Mouse (Mus musculus): Measurements from ENCODE around the gene Rbm12.
"Not testable (repeated sequence)": the region's sequence is repeated elsewhere in the genome, so short reads cannot be mapped to it uniquely, and the experiment has no call there.

Gene Rbm12

GRCm38 (mm10) chr2:156111358-156112079 lies at the start of gene Rbm12, which contains the start of gene Cpne1:
Rbm12 (minus strand) TSS chr2:156111978.
Cpne1 (minus strand) TSS chr2:156111965.
- DNase-seq (ENCODE audit: low read depth) = peak; percentile 96

- DNase-seq (ENCODE audit: low read depth) = no peak
Observed at GRCm38 (mm10) chr2:156151538-156151937, 39.8 kb upstream of the Rbm12 start.

GRCm38 (mm10) chr2:156147316-156147915 lies 35.6 kb upstream of the Rbm12 start:
- no peak for DNase-seq (ENCODE audit: low read depth)

- peak; percentile 24 for DNase-seq (ENCODE audit: low read depth)
Observed at GRCm38 (mm10) chr2:156146272-156146989, 34.7 kb upstream of the Rbm12 start.

GRCm38 (mm10) chr2:156145486-156146130 lies 33.8 kb upstream of the Rbm12 start:
- no peak for DNase-seq (ENCODE audit: low read depth)

GRCm38 (mm10) chr2:156143953-156144724 lies 32.4 kb upstream of the Rbm12 start, which contains the start of the genes Romo1 and Nfs1:
Romo1 (plus strand) TSS chr2:156144039.
Nfs1 (minus strand) TSS chr2:156144186.
- peak; percentile 94 for DNase-seq (ENCODE audit: low read depth)

- no peak for DNase-seq (ENCODE audit: low read depth)
Observed at GRCm38 (mm10) chr2:156143367-156143766, 31.6 kb upstream of the Rbm12 start.

GRCm38 (mm10) chr2:156142820-156143219 lies 31.0 kb upstream of the Rbm12 start:
- DNase-seq (ENCODE audit: low read depth) = no peak

GRCm38 (mm10) chr2:156135695-156136094 lies 23.9 kb upstream of the Rbm12 start:
- DNase-seq (ENCODE audit: low read depth) = no peak

- DNase-seq (ENCODE audit: low read depth) = no peak
Observed at GRCm38 (mm10) chr2:156134161-156134560, 22.4 kb upstream of the Rbm12 start.

- no peak for DNase-seq (ENCODE audit: low read depth)
Observed at GRCm38 (mm10) chr2:156126992-156127391, 15.2 kb upstream of the Rbm12 start, which contains the start of gene Gm28036. Gm28036 (minus strand) TSS chr2:156127092.

- DNase-seq (ENCODE audit: low read depth) = no peak
Observed at GRCm38 (mm10) chr2:156123731-156124130, 12.0 kb upstream of the Rbm12 start.

GRCm38 (mm10) chr2:156119566-156119965 lies 7.8 kb upstream of the Rbm12 start:
- no peak for DNase-seq (ENCODE audit: low read depth)

GRCm38 (mm10) chr2:156112080-156112423 lies 274 bp upstream of the Rbm12 start:
- not testable (repeated sequence) for DNase-seq (ENCODE audit: low read depth)

GRCm38 (mm10) chr2:156110627-156111357 lies 986 bp downstream of the Rbm12 start:
- peak; percentile 53 for DNase-seq (ENCODE audit: low read depth)

GRCm38 (mm10) chr2:156091926-156092325 lies 19.9 kb downstream of the Rbm12 start:
- no peak for DNase-seq (ENCODE audit: low read depth)

GRCm38 (mm10) chr2:156089799-156090198 lies 22.0 kb downstream of the Rbm12 start:
- no peak for DNase-seq (ENCODE audit: low read depth)

GRCm38 (mm10) chr2:156087391-156088110 lies 24.2 kb downstream of the Rbm12 start:
- DNase-seq (ENCODE audit: low read depth) = no peak

- DNase-seq (ENCODE audit: low read depth) = no peak
Observed at GRCm38 (mm10) chr2:156084541-156084940, 27.2 kb downstream of the Rbm12 start.

GRCm38 (mm10) chr2:156080391-156080790 lies 31.4 kb downstream of the Rbm12 start:
- no peak for DNase-seq (ENCODE audit: low read depth)
